Mouse (Mus musculus): ENCODE results near the gene Fam83g.

- no peak for TF ChIP-seq GATA1 (IDR thresholded peaks at IDR 0.05; ENCODE audit: borderline replicate concordance, low read length)
- no peak for TF ChIP-seq CTCF (IDR thresholded peaks at IDR 0.05; ENCODE audit: low read depth, low read length)
- TF ChIP-seq TAL1 (conservative IDR thresholded peaks at IDR 0.05; ENCODE audit: low read depth, low read length) = no peak
- TF ChIP-seq GATA2 (IDR thresholded peaks at IDR 0.05; ENCODE audit: borderline replicate concordance, low read depth, low read length) = no peak
These were observed 44.2 kb upstream of the Fam83g start for GRCm38 (mm10) chr11:61639601-61640177.
